Mouse (Mus musculus) heart, embryonic 10.5 days (tissue): ENCODE results near the gene Cpm. TPM values are rescaled to one million over a fixed set of nuclear protein-coding genes. Genes with fewer than 3 reads are reported as not detected.

Experiments
- DNase-seq: peaks from one replicate; pipeline ENCODE4 v3.0.0-alpha.2; 2017; ENCODE audit warnings: low spot score
- H3K27ac ChIP-seq: fragments of 300-500 bp; sonication (generic); 2 replicates; pipeline ENCODE4 v1.5.1; 2016; ENCODE audit warnings: mild to moderate bottlenecking
- H3K27me3 ChIP-seq: fragments of 300-500 bp; sonication (generic); 2 replicates; pipeline ENCODE4 v1.6.1; 2016; ENCODE audit warnings: mild to moderate bottlenecking; ENCODE audit not compliant: poor library complexity, insufficient read depth, severe bottlenecking
- H3K36me3 ChIP-seq: fragments of 300-500 bp; sonication (generic); 2 replicates; pipeline ENCODE4 v1.6.1; 2016; ENCODE audit warnings: mild to moderate bottlenecking, moderate library complexity
- H3K4me1 ChIP-seq: fragments of 300-500 bp; sonication (generic); 2 replicates; pipeline ENCODE4 v1.6.1; 2016; ENCODE audit warnings: mild to moderate bottlenecking
- H3K4me3 ChIP-seq: fragments of 300-500 bp; sonication (generic); 2 replicates; pipeline ENCODE4 v1.5.1; 2016; ENCODE audit warnings: mild to moderate bottlenecking, moderate library complexity
- H3K9me3 ChIP-seq: fragments of 300-500 bp; sonication (generic); 2 replicates; pipeline ENCODE4 v1.6.1; 2016; ENCODE audit warnings: mild to moderate bottlenecking, moderate library complexity
- whole genome bisulfite sequencing: fragments of 180-500 bp; shearing (Covaris S2); methylation state at CpG from one replicate; pipeline ENCODE4 v1.1.7; 2016; 5-methylcytosine and 5-hydroxymethylcytosine counted together
- polyA plus RNA-seq: library from polyadenylated mRNA; unstranded; fragments of >200 nt; fragmentation: Nextera tagmentation; extraction: Ambion mirVana; gene quantifications from 2 replicates; pipeline ENCODE4 v1.2.1, GENCODE M21; 2016

Gene Cpm
- polyA plus RNA-seq, 1 experiment from 2014 or later, result 28.3 TPM

GRCm38 (mm10) chr10:117621616-117622533, 7.4 kb upstream of the Cpm start:
- no peak for DNase-seq

GRCm38 (mm10) chr10:117623358-117623757, 5.9 kb upstream of the Cpm start:
- Histone ChIP-seq H3K9me3 (no peaks in the 10 kb centered on the region), H3K27me3 (peaks cover 23% of the 10 kb centered on the region), H3K4me3 (no peak overlapping the region), H3K36me3 (no peaks in the 10 kb centered on the region), H3K27ac (no peak overlapping the region), H3K4me1 (no peaks in the 10 kb centered on the region)
- DNase-seq, result no peak

More at GRCm38 (mm10) chr10:117621616-117622533, 7.4 kb upstream of the Cpm start:
- Histone ChIP-seq H3K4me3 (no peak overlapping the region), H3K9me3 (no peaks in the 10 kb centered on the region), H3K27me3 (peaks cover 8% of the 10 kb centered on the region; the same call in 1 of the 2 replicates), H3K4me1 (no peaks in the 10 kb centered on the region), H3K36me3 (no peaks in the 10 kb centered on the region), H3K27ac (no peak overlapping the region)
- WGBS, result 86% methylated on average over 12 of the region's 12 CpGs

DNA sequence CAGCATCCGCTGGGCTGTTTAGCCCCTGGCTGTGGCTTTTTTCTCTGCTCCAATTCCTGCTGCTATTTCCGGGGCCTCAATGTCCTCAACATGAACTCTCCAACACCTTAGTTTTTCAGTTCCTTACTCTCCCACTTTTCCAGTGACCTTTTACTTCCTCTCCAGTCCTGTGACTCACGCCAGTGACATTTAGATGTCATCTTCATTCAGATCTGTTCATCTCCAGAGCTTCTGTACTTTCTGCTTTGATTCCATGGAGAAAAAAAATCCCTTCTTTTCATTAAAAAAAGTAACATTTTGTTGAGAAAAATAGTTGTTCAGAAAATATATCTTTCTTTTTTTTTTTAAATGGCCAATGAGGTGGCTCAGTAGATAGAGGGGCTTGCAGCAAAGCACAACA, 5.1 kb upstream of the Cpm start:
- Histone ChIP-seq H3K27me3 (peaks cover 32% of the 10 kb centered on the region), H3K27ac (no peak overlapping the region), H3K36me3 (no peaks in the 10 kb centered on the region), H3K4me3 (no peak overlapping the region), H3K4me1 (peaks cover 7% of the 10 kb centered on the region; the same call in 1 of the 2 replicates), H3K9me3 (no peaks in the 10 kb centered on the region)
- WGBS, result 63% methylated on average over 3 of the region's 3 CpGs
- DNase-seq, result no peak

DNA sequence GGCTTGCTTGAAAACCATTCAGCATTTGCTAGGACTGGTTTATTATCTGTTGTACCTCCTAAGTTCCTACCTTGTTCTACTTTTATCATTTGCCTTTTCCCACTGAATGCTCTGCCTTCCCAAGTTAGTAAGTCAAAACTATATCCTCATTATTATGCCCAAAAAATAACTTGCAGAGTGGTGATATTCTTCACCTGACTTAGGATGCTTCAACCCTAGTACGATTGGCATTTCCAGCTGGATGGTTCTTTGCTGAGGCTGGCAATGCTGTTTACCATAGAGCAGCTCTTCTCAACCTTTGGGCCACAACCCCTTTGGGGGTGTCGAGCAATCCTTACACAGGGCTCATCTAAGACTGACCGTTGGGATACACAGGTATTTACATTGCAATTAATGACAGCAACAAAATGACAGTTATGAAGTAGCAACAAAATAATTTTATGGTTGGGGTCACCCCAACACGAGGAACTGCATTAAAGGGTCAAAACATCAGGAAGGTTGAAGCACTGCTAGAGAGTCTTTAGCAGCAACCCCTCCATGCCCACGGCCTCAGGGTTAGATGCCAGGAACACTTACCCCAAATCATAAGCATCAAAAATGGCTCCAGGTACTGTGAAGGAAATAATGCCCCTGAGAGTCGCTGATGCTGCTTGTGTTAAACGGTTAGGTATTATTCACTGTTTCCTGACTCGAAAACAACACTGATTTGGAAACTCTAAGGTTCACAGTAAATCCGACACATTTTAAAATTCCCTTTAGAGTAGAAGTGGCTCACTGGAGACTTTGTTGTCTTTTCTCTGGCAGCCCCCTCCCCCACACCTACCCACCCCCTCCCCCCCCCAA, 4.4 kb upstream of the Cpm start:
- H3K27ac ChIP-seq, result no peak overlapping the region
- DNase-seq, result no peak

GRCm38 (mm10) chr10:117625500-117626296, 3.6 kb upstream of the Cpm start:
- peaks cover 14% of the 10 kb centered on the region; the same call in 1 of the 2 replicates for H3K4me1 ChIP-seq
- H3K36me3 ChIP-seq, result no peaks in the 10 kb centered on the region
- H3K4me3 ChIP-seq, result no peak overlapping the region
- DNase-seq, result no peak
- no peaks in the 10 kb centered on the region for H3K9me3 ChIP-seq
- 76% methylated on average over 8 of the region's 9 CpGs for WGBS
- peaks cover 46% of the 10 kb centered on the region for H3K27me3 ChIP-seq
- no peak overlapping the region for H3K27ac ChIP-seq

More for the DNA sequence above, 4.4 kb upstream of the Cpm start:
- no peaks in the 10 kb centered on the region for H3K9me3 ChIP-seq
- H3K4me1 ChIP-seq, result peaks cover 14% of the 10 kb centered on the region; the same call in 1 of the 2 replicates
- no peaks in the 10 kb centered on the region for H3K36me3 ChIP-seq
- WGBS, result 76% methylated on average over 9 of the region's 9 CpGs
- H3K4me3 ChIP-seq, result no peak overlapping the region
- peaks cover 37% of the 10 kb centered on the region for H3K27me3 ChIP-seq

DNA sequence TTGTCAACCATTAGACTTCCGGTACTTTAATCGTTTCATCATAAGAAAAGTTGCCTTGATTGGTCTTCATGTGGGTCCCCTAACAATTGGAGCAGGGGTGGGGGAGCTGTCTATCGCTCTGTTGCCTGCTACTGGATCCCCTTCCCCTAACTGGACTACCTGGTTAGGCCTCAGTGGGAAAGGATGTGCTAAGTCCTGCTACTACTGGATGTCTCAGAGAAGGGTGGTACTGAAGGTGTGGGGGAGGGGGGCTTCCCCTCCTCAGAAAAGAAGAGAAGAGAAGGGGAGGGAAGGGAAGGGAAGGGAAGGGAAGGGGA, 3.0 kb upstream of the Cpm start:
- Histone ChIP-seq H3K36me3 (no peaks in the 10 kb centered on the region), H3K27ac (no peak overlapping the region), H3K27me3 (peaks cover 50% of the 10 kb centered on the region), H3K4me3 (no peak overlapping the region), H3K4me1 (peaks cover 14% of the 10 kb centered on the region; the same call in 1 of the 2 replicates), H3K9me3 (no peaks in the 10 kb centered on the region)
- 81% methylated on average over 3 of the region's 3 CpGs for WGBS
- DNase-seq, result no peak

- Histone ChIP-seq H3K36me3 (no peaks in the 10 kb centered on the region), H3K4me1 (peaks cover 14% of the 10 kb centered on the region; the same call in 1 of the 2 replicates), H3K27me3 (peaks cover 58% of the 10 kb centered on the region), H3K4me3 (no peak overlapping the region), H3K9me3 (no peaks in the 10 kb centered on the region), H3K27ac (no peak overlapping the region)
- DNase-seq, result no peak
- 61% methylated on average over 7 of the region's 7 CpGs for WGBS
These were observed 2.3 kb upstream of the Cpm start for GRCm38 (mm10) chr10:117626840-117627615.

DNA sequence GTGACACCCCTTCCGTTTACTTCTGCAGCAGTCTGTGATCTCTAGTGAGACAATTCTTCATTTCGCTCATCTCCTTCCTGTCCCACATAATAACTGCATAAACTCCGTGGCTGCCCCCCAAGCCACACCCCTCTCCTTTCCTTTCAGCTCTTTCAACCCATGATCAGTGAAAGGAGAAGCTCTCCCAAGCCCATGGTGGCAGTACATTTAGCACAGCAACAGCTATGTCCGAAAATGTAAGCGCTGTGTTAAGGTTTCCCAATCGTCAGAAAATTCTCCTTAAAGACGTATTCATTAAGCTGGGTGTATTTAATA, 1.7 kb upstream of the Cpm start:
- no peak overlapping the region for H3K27ac ChIP-seq
- no peaks in the 10 kb centered on the region for H3K36me3 ChIP-seq
- WGBS, result 55% methylated on average over 7 of the region's 7 CpGs
- no peak for DNase-seq
- H3K4me1 ChIP-seq, result peaks cover 14% of the 10 kb centered on the region; the same call in 1 of the 2 replicates
- H3K4me3 ChIP-seq, result no peak overlapping the region
- peaks cover 59% of the 10 kb centered on the region for H3K27me3 ChIP-seq
- H3K9me3 ChIP-seq, result no peaks in the 10 kb centered on the region

DNA sequence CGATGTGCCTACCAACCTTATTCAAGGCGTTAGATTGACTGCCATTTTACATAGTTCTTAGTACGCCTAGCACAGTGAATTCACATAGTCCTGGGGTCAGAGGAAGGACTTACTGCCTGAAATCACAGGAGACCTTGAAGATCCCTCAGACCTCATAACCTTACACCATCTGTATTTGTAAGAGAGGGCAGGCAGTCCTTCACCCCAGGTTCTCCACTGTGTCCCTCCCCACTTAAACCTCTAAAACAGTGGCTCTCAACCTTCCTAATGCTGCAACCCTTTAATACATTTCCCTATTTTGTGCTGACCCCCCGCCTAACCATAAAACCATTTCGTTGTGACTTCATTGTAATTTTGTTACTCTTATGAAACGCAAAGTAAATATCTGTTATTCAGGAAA, 1.4 kb upstream of the Cpm start:
- Histone ChIP-seq H3K36me3 (no peaks in the 10 kb centered on the region), H3K27ac (no peak overlapping the region), H3K4me3 (peak overlapping the region; percentile 74; the same call in 1 of the 2 replicates), H3K9me3 (no peaks in the 10 kb centered on the region), H3K27me3 (peaks cover 59% of the 10 kb centered on the region), H3K4me1 (peaks cover 14% of the 10 kb centered on the region; the same call in 1 of the 2 replicates)
- no peak for DNase-seq
- WGBS, result 39% methylated on average over 6 of the region's 6 CpGs

- Histone ChIP-seq H3K4me3 (peak overlapping the region; percentile 74), H3K4me1 (peaks cover 14% of the 10 kb centered on the region; the same call in 1 of the 2 replicates), H3K36me3 (no peaks in the 10 kb centered on the region), H3K27me3 (peaks cover 59% of the 10 kb centered on the region), H3K27ac (peak overlapping the region; percentile 60; the same call in 1 of the 2 replicates), H3K9me3 (no peaks in the 10 kb centered on the region)
- 3% methylated on average over 25 of the region's 25 CpGs for WGBS
- no peak for DNase-seq
These were observed 734 bp upstream of the Cpm start for GRCm38 (mm10) chr10:117628363-117629168.

GRCm38 (mm10) chr10:117630176-117630575, 876 bp downstream of the Cpm start:
- Histone ChIP-seq H3K27ac (no peak overlapping the region), H3K36me3 (no peaks in the 10 kb centered on the region), H3K4me3 (peak overlapping the region; percentile 74; the same call in 1 of the 2 replicates), H3K4me1 (peaks cover 14% of the 10 kb centered on the region; the same call in 1 of the 2 replicates), H3K27me3 (peaks cover 59% of the 10 kb centered on the region), H3K9me3 (no peaks in the 10 kb centered on the region)
- 28% methylated on average over 8 of the region's 8 CpGs for WGBS
- DNase-seq, result no peak
